Mouse (Mus musculus): Measurements from ENCODE around the gene Psmd10. TPM values are rescaled to one million over a fixed set of nuclear protein-coding genes. Genes with fewer than 3 reads are reported as not detected.

The Psmd10 gene
- polyA plus RNA-seq, 1 experiment from 2014 or later: 40.5 TPM

GRCm38 (mm10) chrX:140978943-140979342 lies 22.4 kb upstream of the Psmd10 start:
- no peaks in the 10 kb centered on the region for H3K9me3 ChIP-seq (ENCODE audit: control insufficient read depth, low read length)
- 94% methylated on average over 1 of the region's 1 CpGs for WGBS
- no peaks in the 10 kb centered on the region for H3K36me3 ChIP-seq (ENCODE audit: control insufficient read depth, insufficient read depth)
- H3K27me3 ChIP-seq (replicated peaks; ENCODE audit: control insufficient read depth, insufficient read depth, low read length): peaks cover 6% of the 10 kb centered on the region; the same call in 1 of the 2 replicates
- H3K4me2 ChIP-seq (ENCODE audit: low read length): no peak overlapping the region
- no peak overlapping the region for H3K9ac ChIP-seq (replicated peaks; ENCODE audit: low read depth, low read length)
- H3K4me3 ChIP-seq (replicated peaks; ENCODE audit: low read length): no peak overlapping the region
- no peak for ATAC-seq
- H3K4me1 ChIP-seq (replicated peaks; ENCODE audit: control insufficient read depth, insufficient read depth, low read length): no peaks in the 10 kb centered on the region
- no peak overlapping the region for H3K27ac ChIP-seq (ENCODE audit: low read length)

GRCm38 (mm10) chrX:140956959-140957358 lies 431 bp upstream of the Psmd10 start:
- Histone ChIP-seq H3K4me2 (ENCODE audit: low read length) (peak overlapping the region; percentile 48), H3K4me3 (replicated peaks; ENCODE audit: low read length) (peak overlapping the region; percentile 46), H3K9ac (replicated peaks; ENCODE audit: low read depth, low read length) (peak overlapping the region; percentile 37), H3K9me3 (ENCODE audit: control insufficient read depth, low read length) (no peaks in the 10 kb centered on the region), H3K4me1 (replicated peaks; ENCODE audit: control insufficient read depth, insufficient read depth, low read length) (no peaks in the 10 kb centered on the region), H3K27ac (ENCODE audit: low read length) (no peak overlapping the region), H3K36me3 (ENCODE audit: control insufficient read depth, insufficient read depth) (no peaks in the 10 kb centered on the region), H3K27me3 (replicated peaks; ENCODE audit: control insufficient read depth, insufficient read depth, low read length) (no peaks in the 10 kb centered on the region; the same call in 1 of the 2 replicates)
- no peak; the same call in 1 of the 2 replicates for ATAC-seq
- WGBS: 27% methylated on average over 5 of the region's 5 CpGs

DNA sequence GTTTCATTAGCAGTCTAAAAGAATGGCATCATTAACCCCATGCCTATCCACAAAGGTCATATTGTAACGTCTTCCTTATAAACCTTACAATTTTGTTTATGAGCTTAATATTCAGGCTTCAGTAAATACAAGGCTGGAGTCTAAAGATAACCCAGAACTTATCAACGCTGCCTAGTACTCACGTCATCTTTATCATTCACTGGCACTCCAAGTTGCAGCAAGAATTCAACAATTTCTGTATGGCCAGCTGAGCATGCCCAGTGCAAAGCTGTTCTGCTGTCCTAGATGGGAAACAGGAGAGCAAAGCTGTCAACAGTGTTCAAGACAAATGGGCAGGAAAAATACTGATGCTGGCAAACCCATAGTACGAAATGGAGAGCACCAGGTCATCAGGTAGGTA lies 2.9 kb downstream of the Psmd10 start:
- Histone ChIP-seq H3K36me3 (ENCODE audit: control insufficient read depth, insufficient read depth) (no peaks in the 10 kb centered on the region), H3K27me3 (replicated peaks; ENCODE audit: control insufficient read depth, insufficient read depth, low read length) (no peaks in the 10 kb centered on the region; the same call in 1 of the 2 replicates), H3K4me1 (replicated peaks; ENCODE audit: control insufficient read depth, insufficient read depth, low read length) (no peaks in the 10 kb centered on the region), H3K4me3 (replicated peaks; ENCODE audit: low read length) (no peak overlapping the region), H3K9ac (replicated peaks; ENCODE audit: low read depth, low read length) (no peak overlapping the region), H3K27ac (ENCODE audit: low read length) (no peak overlapping the region), H3K9me3 (ENCODE audit: control insufficient read depth, low read length) (no peaks in the 10 kb centered on the region), H3K4me2 (ENCODE audit: low read length) (no peak overlapping the region)
- 95% methylated on average over 4 of the region's 4 CpGs for WGBS
- ATAC-seq: no peak

DNA sequence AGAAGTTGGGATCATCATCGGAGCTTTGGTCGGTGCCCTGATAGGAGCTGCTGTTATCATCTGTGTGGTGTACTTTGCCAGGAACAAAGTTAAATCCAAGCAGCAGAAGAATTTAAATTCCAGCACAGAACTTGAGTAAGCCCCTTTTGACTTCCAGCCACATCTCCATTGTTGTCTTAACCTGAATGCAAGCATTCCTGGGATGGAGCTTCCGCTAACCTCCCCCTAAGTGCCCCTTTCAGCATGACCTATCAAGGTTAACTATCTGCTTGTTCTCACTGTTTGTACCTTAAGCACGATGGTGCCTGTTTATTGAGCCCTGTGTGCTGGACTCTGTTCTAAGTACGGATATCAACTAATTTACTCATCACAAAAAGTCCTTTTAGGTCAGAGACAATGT lies 20.3 kb downstream of the Psmd10 start:
- H3K4me3 ChIP-seq (replicated peaks; ENCODE audit: low read length): no peak overlapping the region
- peaks cover 2% of the 10 kb centered on the region; the same call in 1 of the 2 replicates for H3K27me3 ChIP-seq (replicated peaks; ENCODE audit: control insufficient read depth, insufficient read depth, low read length)
- H3K4me2 ChIP-seq (ENCODE audit: low read length): no peak overlapping the region
- no peak for ATAC-seq
- no peaks in the 10 kb centered on the region for H3K9me3 ChIP-seq (ENCODE audit: control insufficient read depth, low read length)
- H3K27ac ChIP-seq (ENCODE audit: low read length): no peak overlapping the region
- 74% methylated on average over 5 of the region's 5 CpGs for WGBS
- H3K4me1 ChIP-seq (replicated peaks; ENCODE audit: control insufficient read depth, insufficient read depth, low read length): no peaks in the 10 kb centered on the region
- no peaks in the 10 kb centered on the region for H3K36me3 ChIP-seq (ENCODE audit: control insufficient read depth, insufficient read depth)
- no peak overlapping the region for H3K9ac ChIP-seq (replicated peaks; ENCODE audit: low read depth, low read length)

DNA sequence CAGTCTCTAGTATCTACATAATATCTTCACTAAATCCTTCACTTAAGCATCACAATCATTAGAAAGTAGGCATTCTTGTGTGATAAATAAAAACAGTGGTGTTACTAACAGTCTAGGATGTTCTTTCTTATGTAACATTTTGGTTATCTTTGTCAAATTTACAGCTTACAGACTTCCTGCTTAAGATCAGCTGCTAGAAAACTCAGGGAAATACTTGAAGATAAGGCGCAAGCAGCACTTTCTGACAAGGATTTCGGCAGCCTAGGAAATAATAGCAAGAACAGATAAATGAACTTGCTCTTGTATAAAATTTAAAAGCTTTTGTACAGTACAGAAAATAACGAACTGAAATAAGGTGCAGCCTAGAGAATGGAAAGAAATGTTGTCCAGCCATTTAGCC lies 23.3 kb downstream of the Psmd10 start:
- no peaks in the 10 kb centered on the region for H3K4me1 ChIP-seq (replicated peaks; ENCODE audit: control insufficient read depth, insufficient read depth, low read length)

GRCm38 (mm10) chrX:140932066-140932465 lies 24.5 kb downstream of the Psmd10 start:
- H3K4me1 ChIP-seq (replicated peaks; ENCODE audit: control insufficient read depth, insufficient read depth, low read length): no peaks in the 10 kb centered on the region
- no peak overlapping the region for H3K4me3 ChIP-seq (replicated peaks; ENCODE audit: low read length)
- no peaks in the 10 kb centered on the region for H3K36me3 ChIP-seq (ENCODE audit: control insufficient read depth, insufficient read depth)
- H3K9ac ChIP-seq (replicated peaks; ENCODE audit: low read depth, low read length): no peak overlapping the region
- 67% methylated on average over 3 of the region's 3 CpGs for WGBS
- H3K9me3 ChIP-seq (ENCODE audit: control insufficient read depth, low read length): no peaks in the 10 kb centered on the region
- H3K27ac ChIP-seq (ENCODE audit: low read length): no peak overlapping the region
- H3K4me2 ChIP-seq (ENCODE audit: low read length): no peak overlapping the region
- peak; percentile 58; the same call in 1 of the 2 replicates for ATAC-seq
- H3K27me3 ChIP-seq (replicated peaks; ENCODE audit: control insufficient read depth, insufficient read depth, low read length): peaks cover 8% of the 10 kb centered on the region; the same call in 1 of the 2 replicates

More for the DNA sequence above, 23.3 kb downstream of the Psmd10 start:
- Histone ChIP-seq H3K4me2 (ENCODE audit: low read length) (no peak overlapping the region), H3K36me3 (ENCODE audit: control insufficient read depth, insufficient read depth) (no peaks in the 10 kb centered on the region), H3K4me3 (replicated peaks; ENCODE audit: low read length) (no peak overlapping the region), H3K9me3 (ENCODE audit: control insufficient read depth, low read length) (no peaks in the 10 kb centered on the region), H3K9ac (replicated peaks; ENCODE audit: low read depth, low read length) (no peak overlapping the region), H3K27me3 (replicated peaks; ENCODE audit: control insufficient read depth, insufficient read depth, low read length) (peaks cover 8% of the 10 kb centered on the region; the same call in 1 of the 2 replicates), H3K27ac (ENCODE audit: low read length) (no peak overlapping the region)
- no peak for ATAC-seq
- 79% methylated on average over 3 of the region's 3 CpGs for WGBS

DNA sequence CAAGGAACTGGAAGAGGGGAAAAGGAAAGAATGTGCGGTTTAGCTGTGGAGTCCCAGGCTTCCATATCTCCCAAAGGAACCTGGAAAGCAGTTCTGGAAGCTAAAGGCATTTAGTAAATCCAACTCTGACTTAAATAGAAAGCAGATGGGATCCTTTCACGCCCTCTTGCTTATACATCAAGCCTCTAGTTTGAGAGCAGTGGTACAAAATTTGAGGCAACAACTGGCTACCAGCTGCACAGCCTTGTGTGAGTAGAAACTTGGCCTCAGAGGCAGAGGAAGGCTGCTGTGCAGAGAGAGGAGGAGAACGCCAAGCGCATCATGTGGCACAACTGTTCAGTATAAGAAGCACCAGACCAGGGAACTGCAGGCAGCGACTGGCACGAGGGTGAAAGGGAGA lies 35.2 kb downstream of the Psmd10 start:
- no peak overlapping the region for H3K9ac ChIP-seq (replicated peaks; ENCODE audit: low read depth, low read length)
- no peaks in the 10 kb centered on the region for H3K9me3 ChIP-seq (ENCODE audit: control insufficient read depth, low read length)
- no peak overlapping the region for H3K4me2 ChIP-seq (ENCODE audit: low read length)
- H3K4me1 ChIP-seq (replicated peaks; ENCODE audit: control insufficient read depth, insufficient read depth, low read length): no peaks in the 10 kb centered on the region
- H3K27ac ChIP-seq (ENCODE audit: low read length): no peak overlapping the region
- no peaks in the 10 kb centered on the region for H3K36me3 ChIP-seq (ENCODE audit: control insufficient read depth, insufficient read depth)
- H3K27me3 ChIP-seq (replicated peaks; ENCODE audit: control insufficient read depth, insufficient read depth, low read length): no peaks in the 10 kb centered on the region; the same call in 1 of the 2 replicates
- no peak overlapping the region for H3K4me3 ChIP-seq (replicated peaks; ENCODE audit: low read length)
- 88% methylated on average over 6 of the region's 6 CpGs for WGBS
- ATAC-seq: no peak

DNA sequence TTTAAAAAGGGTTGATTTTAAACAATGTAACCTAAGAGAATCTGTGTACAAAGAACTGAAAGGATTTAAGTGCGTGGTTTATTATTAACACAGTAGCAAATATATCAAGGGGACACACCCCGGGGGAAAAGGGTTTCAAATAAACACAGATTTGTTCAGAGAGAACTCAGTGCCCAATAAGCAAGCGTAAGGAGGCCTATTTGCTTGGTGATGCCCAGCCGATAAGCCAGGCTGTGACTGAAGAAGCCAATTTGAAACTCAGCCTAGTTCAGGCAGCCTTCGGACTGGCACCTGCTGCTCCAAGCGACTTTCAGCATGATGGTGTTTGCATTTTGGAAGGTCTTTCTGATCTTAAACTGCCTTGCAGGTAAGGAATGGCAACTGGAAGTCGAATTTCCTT lies 49.2 kb downstream of the Psmd10 start, which contains the start of gene Vsig1:
Gene Vsig1 (plus strand): TSS at position 249 of the 400 bp plus-strand sequence.
- 77% methylated on average over 7 of the region's 7 CpGs for WGBS
- Histone ChIP-seq H3K36me3 (ENCODE audit: control insufficient read depth, insufficient read depth) (no peaks in the 10 kb centered on the region), H3K4me3 (replicated peaks; ENCODE audit: low read length) (no peak within 1 kb of the TSS)

DNA sequence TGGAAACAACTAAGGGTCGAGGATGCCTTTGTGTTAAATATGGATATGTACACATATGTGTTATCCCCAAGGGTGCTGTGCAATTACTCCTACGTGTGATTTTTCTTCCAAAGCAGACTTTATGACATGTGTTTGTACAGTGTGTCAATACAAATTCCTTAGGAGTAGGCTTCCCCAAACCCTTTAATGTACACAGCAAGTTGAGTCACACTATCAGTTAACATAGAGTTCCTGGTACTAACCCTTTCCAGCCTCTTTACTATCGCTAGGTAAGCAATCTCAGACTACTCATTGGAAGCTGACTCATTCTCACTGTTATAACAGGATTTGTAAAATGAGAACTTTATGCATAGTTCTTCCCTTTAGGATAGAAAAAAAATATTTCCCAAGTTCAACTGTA lies 53.0 kb downstream of the Psmd10 start:
- Histone ChIP-seq H3K9me3 (ENCODE audit: control insufficient read depth, low read length) (no peaks in the 10 kb centered on the region), H3K4me1 (replicated peaks; ENCODE audit: control insufficient read depth, insufficient read depth, low read length) (no peaks in the 10 kb centered on the region), H3K27ac (ENCODE audit: low read length) (no peak overlapping the region), H3K36me3 (ENCODE audit: control insufficient read depth, insufficient read depth) (no peaks in the 10 kb centered on the region), H3K4me2 (ENCODE audit: low read length) (no peak overlapping the region), H3K9ac (replicated peaks; ENCODE audit: low read depth, low read length) (no peak overlapping the region), H3K4me3 (replicated peaks; ENCODE audit: low read length) (no peak overlapping the region), H3K27me3 (replicated peaks; ENCODE audit: control insufficient read depth, insufficient read depth, low read length) (no peaks in the 10 kb centered on the region; the same call in 1 of the 2 replicates)
- WGBS: 85% methylated on average over 3 of the region's 3 CpGs
- ATAC-seq: no peak

More for the DNA sequence above, 49.2 kb downstream of the Psmd10 start, which contains the start of gene Vsig1:
- no peak within 1 kb of the TSS for H3K9ac ChIP-seq (replicated peaks; ENCODE audit: low read depth, low read length)
- ATAC-seq: no peak
- H3K4me2 ChIP-seq (ENCODE audit: low read length): no peak within 1 kb of the TSS
- no peaks in the 10 kb centered on the region; the same call in 1 of the 2 replicates for H3K27me3 ChIP-seq (replicated peaks; ENCODE audit: control insufficient read depth, insufficient read depth, low read length)
- no peak within 1 kb of the TSS for H3K27ac ChIP-seq (ENCODE audit: low read length)
- H3K4me1 ChIP-seq (replicated peaks; ENCODE audit: control insufficient read depth, insufficient read depth, low read length): no peaks in the 10 kb centered on the region
- H3K9me3 ChIP-seq (ENCODE audit: control insufficient read depth, low read length): no peaks in the 10 kb centered on the region
